9 mouse cellular contexts compared by ENCODE assay signal in the genomic region with DNA sequence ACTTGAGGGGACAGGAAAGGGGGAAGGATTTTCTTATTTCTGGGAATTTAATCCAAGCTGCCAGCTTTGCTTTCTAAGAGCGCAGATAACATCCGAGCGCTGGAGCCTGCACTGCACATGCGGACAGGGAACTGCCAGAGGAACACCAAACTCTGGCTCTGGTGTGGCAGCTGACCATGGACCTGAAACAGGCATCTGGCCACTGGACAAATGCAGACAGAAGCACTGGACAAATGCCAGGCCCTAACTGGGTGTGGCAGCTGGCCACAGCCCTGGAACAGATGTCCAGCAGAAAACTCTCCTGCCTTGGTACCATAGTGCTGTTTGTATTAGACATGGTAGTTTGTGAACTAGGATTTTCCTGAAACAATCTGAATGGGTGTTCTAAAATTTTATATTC.
DNase-seq lines count a peak whose midpoint lies in the region; ATAC-seq and TF ChIP-seq lines count a peak whose summit lies in the region.
"Had no signal": no experiment of that assay in that cellular context is flagged by ENCODE, and none has a peak within 500 bp of the region (broad histone marks: within the 10 kb centered on the region; RNA-seq: fewer than 3 reads in every experiment).

No protein-coding gene starts in this region.

- no peak overlapping the region for H3K4me2 ChIP-seq in heart, embryonic 12.5 days

- no peak for TF ChIP-seq CTCF in brain, embryonic 14.5 days (IDR thresholded peaks at IDR 0.05; ENCODE audit: borderline replicate concordance, extremely low read depth, insufficient read depth, insufficient read length)

- no peak overlapping the region for H3K27ac ChIP-seq in heart, embryonic 12.5 days (ENCODE audit: poor library complexity, severe bottlenecking)

- no peak for TF ChIP-seq POLR2A in brain, embryonic 14.5 days (IDR thresholded peaks at IDR 0.05; ENCODE audit: borderline replicate concordance, extremely low read depth, insufficient read depth, insufficient read length, poor library complexity, severe bottlenecking)

- no peak overlapping the region for H3K9ac ChIP-seq in heart, embryonic 12.5 days

- WGBS in heart, embryonic 12.5 days, result 59% methylated on average over 4 of the region's 4 CpGs

- DNase-seq in heart, adult 11 months, result peak; percentile 89
- DNase-seq in lung, postnatal 36 days, result peak; percentile 6
- DNase-seq in lung, postnatal 25 days (ENCODE audit: low spot score), result no peak
- peak; percentile 65 for DNase-seq in brain, embryonic 14.5 days (ENCODE audit: low read depth)
- peak; percentile 17 for DNase-seq in kidney, postnatal 14 days
- DNase-seq in right cerebral cortex, postnatal 36 days (ENCODE audit: low spot score in 2 of 2), result no peak
- no peak for DNase-seq in layer of hippocampus, adult 9-11 months

- H3K27me3 ChIP-seq in heart, embryonic 12.5 days (replicated peaks), result no peaks in the 10 kb centered on the region

- no peak for ATAC-seq in heart, embryonic 12.5 days (ENCODE audit: insufficient number of reproducible peaks, low FRiP score)
- ATAC-seq: intestine, embryonic 16.5 days had no signal

- H3K36me3 ChIP-seq in heart, embryonic 12.5 days, result no peaks in the 10 kb centered on the region

- H3K4me1 ChIP-seq in heart, embryonic 12.5 days (replicated peaks), result 0 out of 2 replicates have a peak, but pooled peaks cover 7% of the 10 kb centered on the region

- H3K9me3 ChIP-seq in heart, embryonic 12.5 days (replicated peaks), result no peaks in the 10 kb centered on the region

- H3K4me3 ChIP-seq in heart, embryonic 12.5 days, result no peak overlapping the region

Comparison
In these comparisons a context has a peak if more than half of its experiments do, and no peak if none do; other contexts are left out.
1. DNase-seq: peak in heart, adult 11 months (single experiment), lung, postnatal 36 days (single experiment), brain, embryonic 14.5 days (single experiment) and kidney, postnatal 14 days (single experiment); none in lung, postnatal 25 days (single experiment), right cerebral cortex, postnatal 36 days (0 of 2) and layer of hippocampus, adult 9-11 months (single experiment).